Mouse (Mus musculus) small intestine, adult 2 months (tissue): Measurements from ENCODE around the gene Rwdd2b. TPM values are rescaled to one million over a fixed set of nuclear protein-coding genes. Genes with fewer than 3 reads are reported as not detected.

ENCODE experiments used
- H3K27ac ChIP-seq: fragments of 200-500 bp; 2 replicates; pipeline ENCODE4 v1.5.1; 2012; ENCODE audit warnings: low read depth, low read length, control low read depth, inconsistent platforms; ENCODE audit not compliant: insufficient read depth
- H3K27me3 ChIP-seq: fragments of 200-500 bp; 2 replicates; pipeline ENCODE4 v1.6.1; 2012; ENCODE audit warnings: mild to moderate bottlenecking, moderate library complexity, low read length, inconsistent platforms; ENCODE audit not compliant: control insufficient read depth, insufficient read depth
- H3K36me3 ChIP-seq: fragments of 200-500 bp; 2 replicates; pipeline ENCODE4 v1.6.1; 2012; ENCODE audit warnings: mild to moderate bottlenecking, low read length, control low read depth, inconsistent platforms; ENCODE audit not compliant: control insufficient read depth, insufficient read depth
- H3K4me1 ChIP-seq: fragments of 200-500 bp; 2 replicates; pipeline ENCODE4 v1.6.1; 2012; ENCODE audit warnings: low read length, inconsistent platforms, mixed read lengths; ENCODE audit not compliant: control insufficient read depth, insufficient read depth, insufficient read length
- H3K4me3 ChIP-seq: fragments of 200-500 bp; 2 replicates; pipeline ENCODE4 v1.5.1; 2012; ENCODE audit warnings: low read depth, mild to moderate bottlenecking, control low read depth, inconsistent platforms, low read length, moderate library complexity
- CTCF ChIP-seq: fragments of 200-500 bp; IDR thresholded peaks from 2 replicates; pipeline ENCODE4 v1.5.1; 2012; ENCODE audit warnings: low read depth, mild to moderate bottlenecking, control low read depth, inconsistent platforms, low read length, moderate library complexity, mixed read lengths; ENCODE audit not compliant: insufficient replicate concordance, insufficient read length; ENCODE audit errors: extremely low read depth
- POLR2A ChIP-seq: fragments of 200-500 bp; IDR thresholded peaks from 2 replicates; pipeline ENCODE4 v1.6.1; 2012; ENCODE audit warnings: low read depth, mild to moderate bottlenecking, control low read depth, inconsistent platforms, low read length, moderate library complexity
- WGBS: fragments of 180-500 bp; shearing (Covaris S2); methylation state at CpG from one replicate; pipeline ENCODE4 v1.1.7; 2018; 5-methylcytosine and 5-hydroxymethylcytosine counted together
- polyA plus RNA-seq: library from polyadenylated mRNA; depleted of rRNA; stranded (reverse); fragments of >200 nt; gene quantifications from 2 replicates; pipeline ENCODE4 v1.2.3, GENCODE M21; 2012

Gene Rwdd2b
- polyA plus RNA-seq, 1 experiment, result 33.3 TPM

GRCm38 (mm10) chr16:87441089-87441488 is 716 bp upstream of the Rwdd2b start:
- 7% methylated on average over 9 of the region's 9 CpGs for WGBS
- peaks cover 6% of the 10 kb centered on the region for H3K36me3 ChIP-seq
- no peaks in the 10 kb centered on the region for H3K27me3 ChIP-seq
- peaks cover 23% of the 10 kb centered on the region for H3K4me1 ChIP-seq
- TF ChIP-seq CTCF, result peak; percentile 40; the same call in 1 of the 2 replicates
- no peak for TF ChIP-seq POLR2A
- H3K27ac ChIP-seq, result peak overlapping the region; percentile 95
- peak overlapping the region; percentile 73 for H3K4me3 ChIP-seq

- Histone ChIP-seq H3K4me1 (peaks cover 29% of the 10 kb centered on the region), H3K36me3 (peaks cover 10% of the 10 kb centered on the region), H3K27ac (0 out of 2 replicates have a peak overlapping the region, but pooled peaks have one; percentile 2), H3K27me3 (no peaks in the 10 kb centered on the region), H3K4me3 (peak overlapping the region; percentile 22)
- WGBS, result 76% methylated on average over 8 of the region's 8 CpGs
- TF ChIP-seq POLR2A (no peak), CTCF (no peak)
Observed at GRCm38 (mm10) chr16:87438697-87439096, 1.7 kb downstream of the Rwdd2b start.

- H3K27ac ChIP-seq, result no peak overlapping the region
- no peaks in the 10 kb centered on the region for H3K27me3 ChIP-seq
- H3K4me3 ChIP-seq, result no peak overlapping the region
- 96% methylated on average over 21 of the region's 21 CpGs for WGBS
- TF ChIP-seq CTCF, result no peak
- no peak for TF ChIP-seq POLR2A
- peaks cover 22% of the 10 kb centered on the region for H3K4me1 ChIP-seq
- H3K36me3 ChIP-seq, result peaks cover 10% of the 10 kb centered on the region
Observed at GRCm38 (mm10) chr16:87437096-87437495, 3.3 kb downstream of the Rwdd2b start.

GRCm38 (mm10) chr16:87435411-87436205 is 4.8 kb downstream of the Rwdd2b start:
- Histone ChIP-seq H3K27ac (peak overlapping the region; percentile 93), H3K4me1 (peaks cover 12% of the 10 kb centered on the region), H3K36me3 (peaks cover 10% of the 10 kb centered on the region), H3K4me3 (no peak overlapping the region), H3K27me3 (no peaks in the 10 kb centered on the region)
- 69% methylated on average over 13 of the region's 13 CpGs for WGBS
- TF ChIP-seq POLR2A (no peak), CTCF (no peak)

GRCm38 (mm10) chr16:87434946-87435345 is 5.4 kb downstream of the Rwdd2b start:
- WGBS, result 28% methylated on average over 6 of the region's 6 CpGs
- H3K4me1 ChIP-seq, result peaks cover 12% of the 10 kb centered on the region
- H3K36me3 ChIP-seq, result peaks cover 10% of the 10 kb centered on the region
- TF ChIP-seq CTCF (no peak), POLR2A (no peak)
- H3K27ac ChIP-seq, result peak overlapping the region; percentile 93
- H3K27me3 ChIP-seq, result no peaks in the 10 kb centered on the region
- H3K4me3 ChIP-seq, result no peak overlapping the region

- H3K27me3 ChIP-seq, result no peaks in the 10 kb centered on the region
- TF ChIP-seq POLR2A (no peak), CTCF (no peak)
- 81% methylated on average over 7 of the region's 7 CpGs for WGBS
- peak overlapping the region; percentile 93; the same call in 1 of the 2 replicates for H3K27ac ChIP-seq
- no peak overlapping the region for H3K4me3 ChIP-seq
- H3K4me1 ChIP-seq, result peaks cover 12% of the 10 kb centered on the region
- H3K36me3 ChIP-seq, result peaks cover 10% of the 10 kb centered on the region
Observed at GRCm38 (mm10) chr16:87434266-87434665, 6.1 kb downstream of the Rwdd2b start.

GRCm38 (mm10) chr16:87432033-87432814 is 8.1 kb downstream of the Rwdd2b start, which contains the start of gene Ltn1:
Gene Ltn1, minus strand, starts transcription at chr16:87432612.
- peak within 1 kb of the TSS; percentile 81 for H3K4me3 ChIP-seq
- H3K27ac ChIP-seq, result peak within 1 kb of the TSS; percentile 32; the same call in 1 of the 2 replicates
- H3K4me1 ChIP-seq, result peaks cover 10% of the 10 kb centered on the region
- H3K27me3 ChIP-seq, result no peaks in the 10 kb centered on the region
- peak; percentile 50; the same call in 1 of the 2 replicates for TF ChIP-seq POLR2A
- TF ChIP-seq CTCF, result no peak
- peaks cover 12% of the 10 kb centered on the region for H3K36me3 ChIP-seq
- under 1% methylated on average over 56 of the region's 56 CpGs for WGBS
